Mouse (Mus musculus): ENCODE measurements around the gene Smim12.

The Smim12 gene

GRCm38 (mm10) chr4:127235742-127236487 is 7.7 kb upstream of the Smim12 start:
- DNase-seq = peak; percentile 84

- peak; percentile 56 for DNase-seq
Observed at GRCm38 (mm10) chr4:127236631-127237030, 7.0 kb upstream of the Smim12 start.

- DNase-seq = no peak
Observed at GRCm38 (mm10) chr4:127237271-127237670, 6.3 kb upstream of the Smim12 start.

- no peak for DNase-seq
Observed at GRCm38 (mm10) chr4:127242696-127243095, 888 bp upstream of the Smim12 start.

GRCm38 (mm10) chr4:127243953-127244352 is 369 bp downstream of the Smim12 start:
- no peak for DNase-seq

GRCm38 (mm10) chr4:127249701-127250349 is 6.2 kb downstream of the Smim12 start:
- peak; percentile 92 for DNase-seq

GRCm38 (mm10) chr4:127251963-127252585 is 8.5 kb downstream of the Smim12 start:
- peak; percentile 76 for DNase-seq

GRCm38 (mm10) chr4:127256739-127257138 is 13.2 kb downstream of the Smim12 start:
- no peak for DNase-seq

- no peak for DNase-seq
Observed at GRCm38 (mm10) chr4:127258186-127258897, 14.8 kb downstream of the Smim12 start.

- DNase-seq = no peak
Observed at GRCm38 (mm10) chr4:127261601-127262000, 18.0 kb downstream of the Smim12 start.

- DNase-seq = no peak
Observed at GRCm38 (mm10) chr4:127263438-127264182, 20.0 kb downstream of the Smim12 start.

- DNase-seq = no peak
Observed at GRCm38 (mm10) chr4:127264183-127264554, 20.6 kb downstream of the Smim12 start.

- DNase-seq = no peak
Observed at GRCm38 (mm10) chr4:127278451-127279001, 34.9 kb downstream of the Smim12 start.

GRCm38 (mm10) chr4:127279241-127279640 is 35.7 kb downstream of the Smim12 start:
- DNase-seq = no peak

GRCm38 (mm10) chr4:127286907-127287306 is 43.3 kb downstream of the Smim12 start:
- DNase-seq = no peak

GRCm38 (mm10) chr4:127289039-127289548 is 45.5 kb downstream of the Smim12 start:
- no peak for DNase-seq

- DNase-seq = no peak
Observed at GRCm38 (mm10) chr4:127292631-127293030, 49.0 kb downstream of the Smim12 start.
